Mouse (Mus musculus) heart, adult 2 months (tissue): ENCODE measurements around the gene Sh3gl2.

Experiments
- CTCF ChIP-seq: fragments of 200-600 bp; IDR thresholded peaks from 2 replicates; pipeline ENCODE4 v1.8.1; 2022; ENCODE audit warnings: antibody characterized with exemption, mild to moderate bottlenecking, moderate library complexity
- POLR2A ChIP-seq: fragments of 200-500 bp; IDR thresholded peaks from 2 replicates; pipeline ENCODE4 v1.6.1; 2011; ENCODE audit warnings: mild to moderate bottlenecking, low read depth, low read length, control low read depth; ENCODE audit not compliant: insufficient read depth

- no peak for TF ChIP-seq POLR2A
- no peak for TF ChIP-seq CTCF
These were observed 129.8 kb downstream of the Sh3gl2 start for GRCm38 (mm10) chr4:85334688-85335200.
